Mouse (Mus musculus) olfactory bulb, adult 2 months (tissue): Measurements from ENCODE around the gene Fbxl12.

Experiments used
- CTCF ChIP-seq: fragments of 200-500 bp; IDR thresholded peaks from 2 replicates; pipeline ENCODE4 v1.5.1; 2012; ENCODE audit warnings: low read depth, mild to moderate bottlenecking, low read length, moderate library complexity; ENCODE audit not compliant: insufficient read depth
- POLR2A ChIP-seq: fragments of 200-500 bp; IDR thresholded peaks from 2 replicates; pipeline ENCODE4 v1.6.1; 2012; ENCODE audit warnings: mild to moderate bottlenecking, low read depth, low read length, moderate library complexity; ENCODE audit not compliant: insufficient read depth

GRCm38 (mm10) chr9:20638552-20638951, 6.0 kb downstream of the Fbxl12 start:
- TF ChIP-seq POLR2A (no peak), CTCF (no peak)
